Mouse (Mus musculus) urinary bladder, postnatal 36 days (tissue): ENCODE measurements around the gene Btbd11.
A peak's percentile ranks its signal among the peaks of the same experiment; 100 is the strongest.

Experiments used
- DNase-seq, 2 experiments: peaks; one replicate each; pipeline ENCODE4 v3.0.0; 2022; ENCODE audit warnings: low spot score in 2 of 2, mixed read lengths in 1 of 2

Btbd11 gene

GRCm38 (mm10) chr10:85475642-85476345, 89.2 kb downstream of the Btbd11 start:
- no peak for DNase-seq

- DNase-seq: no peak
Measured at GRCm38 (mm10) chr10:85479959-85480625, 93.5 kb downstream of the Btbd11 start.

GRCm38 (mm10) chr10:85481106-85481505, 94.5 kb downstream of the Btbd11 start:
- peak in 1 of 2 experiments; percentile 13 for DNase-seq

DNA sequence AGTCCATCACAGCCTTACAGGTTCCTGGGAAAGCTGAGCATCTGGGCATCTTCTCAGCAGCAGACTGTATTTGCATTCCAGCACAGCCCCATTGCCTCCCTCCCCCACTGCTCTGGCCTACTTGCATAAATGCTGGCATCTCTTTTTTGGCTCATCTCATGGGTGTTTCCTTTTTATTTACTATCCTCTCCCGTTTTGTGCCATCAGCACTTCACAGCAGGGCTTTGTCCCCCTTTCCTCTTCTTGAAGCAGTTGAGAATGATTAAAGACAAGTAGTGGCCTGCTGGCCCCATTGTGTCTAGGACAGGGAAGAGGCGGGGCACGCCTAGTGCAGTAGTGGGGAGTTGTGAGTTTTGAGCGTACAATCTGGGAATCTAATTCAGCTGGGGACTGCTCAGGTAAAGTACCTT, 95.5 kb downstream of the Btbd11 start:
- DNase-seq: no peak

DNA sequence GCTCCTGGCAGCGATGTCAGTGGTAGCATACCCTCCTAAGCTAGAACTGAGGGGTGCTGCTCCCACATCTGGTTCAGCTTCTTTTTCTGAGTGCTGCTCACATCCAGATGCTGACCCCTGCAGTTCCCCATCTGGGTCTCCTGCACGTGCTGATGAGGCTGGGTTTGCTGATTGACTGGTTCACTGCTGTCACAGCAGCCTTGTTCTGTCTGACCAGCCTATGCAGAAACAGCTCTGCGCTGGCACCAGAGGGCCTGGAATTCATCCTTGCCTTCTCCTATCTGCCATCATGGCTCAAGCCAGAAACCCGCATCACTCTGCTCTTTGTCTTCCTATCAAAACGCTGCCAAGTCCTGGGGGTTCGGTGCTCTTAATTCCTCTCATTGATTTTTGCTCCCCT, 95.9 kb downstream of the Btbd11 start:
- no peak for DNase-seq

DNA sequence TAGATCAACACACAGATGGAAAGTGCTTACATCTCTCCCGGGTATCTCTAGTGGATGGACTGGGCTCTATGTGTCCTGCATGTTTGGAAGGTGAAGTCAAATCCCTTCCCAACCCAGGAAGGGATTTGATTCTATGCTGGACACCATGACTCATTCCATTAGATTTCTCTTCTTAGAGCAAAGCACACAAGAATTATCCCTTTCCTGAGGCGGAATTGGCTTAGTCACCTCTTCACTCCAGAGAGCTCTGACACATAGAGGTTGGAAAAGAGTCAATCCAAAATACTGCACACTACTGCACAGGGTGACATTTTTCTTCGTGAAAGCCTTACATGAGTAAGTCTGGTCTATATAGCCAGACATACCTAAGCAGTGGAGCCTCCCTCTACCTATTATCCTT, 99.8 kb downstream of the Btbd11 start:
- DNase-seq: no peak

DNA sequence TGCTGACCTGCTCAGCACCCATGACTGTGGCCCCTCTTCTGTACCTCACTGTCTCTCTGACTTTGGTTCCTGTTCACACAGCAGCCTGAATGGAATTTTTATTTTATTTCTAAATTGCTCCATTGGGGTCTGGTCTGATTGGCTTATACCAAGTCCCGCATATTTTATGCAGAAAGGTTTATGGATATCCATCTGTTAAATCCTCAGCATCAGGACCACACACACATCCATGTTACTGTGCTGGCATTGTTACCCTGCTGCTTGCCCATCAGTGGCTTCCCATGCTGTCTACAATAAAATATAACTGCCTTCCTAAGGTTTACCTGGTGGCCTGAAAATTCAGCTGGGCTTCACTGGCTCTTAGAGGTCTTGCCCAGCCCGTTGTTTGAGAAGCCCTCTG, 106.0 kb downstream of the Btbd11 start:
- DNase-seq: no peak

GRCm38 (mm10) chr10:85496358-85496757, 109.7 kb downstream of the Btbd11 start:
- DNase-seq: no peak

DNA sequence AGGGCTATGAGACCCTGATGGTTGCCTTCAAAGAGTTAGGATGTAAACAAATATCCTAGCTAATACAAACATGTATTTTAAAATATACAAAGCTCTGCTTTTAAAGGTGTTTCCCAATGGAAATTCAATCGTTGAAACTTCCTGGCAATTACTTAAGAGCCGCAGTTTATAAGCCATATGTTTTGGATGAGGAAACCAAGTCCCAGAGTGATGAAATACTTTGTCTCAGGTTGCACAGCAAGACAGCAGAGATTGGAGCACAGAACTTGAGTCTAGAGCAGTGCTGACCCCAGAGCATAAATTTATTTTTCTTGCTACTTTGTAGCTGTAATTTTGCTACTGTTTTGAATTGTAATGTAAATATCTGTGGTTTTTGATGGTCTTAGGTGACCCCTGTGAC, 110.4 kb downstream of the Btbd11 start:
- no peak for DNase-seq

DNA sequence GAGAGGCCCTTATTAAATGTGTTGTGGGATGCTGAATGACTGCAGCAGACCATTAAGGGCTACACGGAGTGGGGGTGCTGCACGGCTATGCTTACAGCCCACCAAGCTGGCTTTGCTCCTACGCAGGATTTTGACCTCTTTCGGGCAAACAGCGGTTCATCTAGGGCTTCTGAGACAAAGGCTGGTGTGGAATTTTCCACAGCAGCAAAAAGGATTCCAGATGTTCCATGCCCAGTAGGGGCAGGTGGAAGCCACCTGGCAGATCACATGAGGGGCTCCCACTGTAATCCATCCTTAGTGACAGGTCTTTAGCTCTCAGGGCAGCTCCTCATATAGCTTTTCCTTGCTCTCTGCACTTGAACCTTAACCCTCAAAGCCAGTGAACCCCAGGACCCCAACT, 111.3 kb downstream of the Btbd11 start:
- no peak for DNase-seq

GRCm38 (mm10) chr10:85500573-85501155, 114.0 kb downstream of the Btbd11 start:
- DNase-seq: no peak

DNA sequence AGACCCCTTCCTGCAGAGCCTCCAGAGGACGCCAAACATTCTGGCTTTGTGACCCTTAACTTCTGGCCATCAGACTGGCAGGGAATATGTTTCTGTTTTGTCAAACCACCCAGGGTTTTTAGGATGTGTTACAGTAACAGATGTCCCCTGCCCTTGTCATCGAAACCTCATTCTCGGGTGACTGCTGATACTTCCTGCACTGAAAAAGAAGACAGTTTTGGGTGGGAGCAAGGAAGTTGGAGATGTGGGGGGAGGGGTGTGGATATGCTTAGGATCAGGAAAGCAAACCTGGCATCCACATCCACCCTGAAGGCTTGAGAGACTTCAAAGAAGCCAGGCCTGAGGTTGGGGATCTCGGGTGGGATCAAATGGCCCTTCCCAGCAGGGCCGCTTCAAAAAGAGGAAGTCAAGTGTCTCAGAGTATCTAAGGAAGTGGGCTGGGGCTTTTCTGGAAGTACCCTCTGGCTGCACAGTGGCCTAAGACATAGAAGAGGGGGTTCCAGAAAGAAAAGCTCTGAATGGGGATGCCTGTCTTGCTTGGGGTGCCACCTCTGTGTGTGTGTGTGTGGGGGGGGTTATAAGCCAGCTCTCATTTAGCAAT, 115.5 kb downstream of the Btbd11 start:
- DNase-seq: no peak

- DNase-seq: no peak
Measured at GRCm38 (mm10) chr10:85502656-85503055, 116.0 kb downstream of the Btbd11 start.

DNA sequence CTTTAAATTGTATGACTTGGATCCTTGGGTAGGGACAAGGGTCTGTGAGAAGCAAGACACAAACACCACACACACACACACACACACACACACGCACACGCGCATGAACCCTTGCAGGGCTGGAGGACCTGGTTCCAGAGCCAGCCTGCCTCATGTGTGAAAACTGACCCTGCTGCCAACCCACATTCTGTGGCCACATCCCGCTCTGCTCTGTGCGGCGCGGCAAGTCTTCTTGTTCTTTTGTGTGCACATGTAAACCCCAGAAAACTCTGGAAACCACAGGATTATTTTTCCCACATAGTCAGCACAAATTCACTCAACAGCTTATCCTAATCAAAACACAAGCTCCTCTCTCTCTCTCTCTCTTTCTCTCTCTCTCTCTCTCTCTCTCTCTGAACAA, 116.8 kb downstream of the Btbd11 start:
- no peak for DNase-seq

- no peak for DNase-seq
Measured at GRCm38 (mm10) chr10:85507270-85508050, 120.8 kb downstream of the Btbd11 start.

DNA sequence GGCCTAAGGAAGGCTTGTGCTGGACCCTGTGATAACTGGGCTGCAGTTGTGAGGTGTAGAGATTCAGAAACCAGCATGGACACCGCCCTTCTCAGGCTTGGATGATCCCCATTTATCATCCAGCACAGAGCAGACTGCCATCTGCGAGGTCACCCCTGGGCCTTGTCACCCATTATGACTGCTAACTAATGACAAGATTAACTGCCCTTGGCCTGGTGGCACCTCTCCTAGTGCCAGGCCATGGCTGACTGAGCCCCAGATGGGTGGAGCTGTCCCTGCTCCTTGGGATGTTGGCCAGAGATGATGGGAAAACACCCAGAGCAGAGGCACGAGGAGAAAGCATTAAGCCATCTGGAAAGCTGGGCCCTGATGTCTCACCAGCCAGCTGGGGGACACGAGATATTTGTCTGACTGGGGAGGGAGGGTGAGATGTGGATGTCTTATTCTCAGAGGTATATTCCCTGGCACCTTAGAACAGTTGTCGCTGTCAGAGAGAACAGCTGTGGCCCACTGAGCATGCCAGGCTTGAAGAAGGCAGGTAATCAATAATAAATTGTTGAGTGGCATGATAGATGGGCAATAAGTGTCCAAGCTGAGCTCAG, 121.7 kb downstream of the Btbd11 start:
- no peak for DNase-seq

- no peak for DNase-seq
Measured at GRCm38 (mm10) chr10:85509000-85509399, 122.4 kb downstream of the Btbd11 start.

GRCm38 (mm10) chr10:85510329-85510728, 123.7 kb downstream of the Btbd11 start:
- no peak for DNase-seq

GRCm38 (mm10) chr10:85512808-85513207, 126.2 kb downstream of the Btbd11 start:
- no peak for DNase-seq

DNA sequence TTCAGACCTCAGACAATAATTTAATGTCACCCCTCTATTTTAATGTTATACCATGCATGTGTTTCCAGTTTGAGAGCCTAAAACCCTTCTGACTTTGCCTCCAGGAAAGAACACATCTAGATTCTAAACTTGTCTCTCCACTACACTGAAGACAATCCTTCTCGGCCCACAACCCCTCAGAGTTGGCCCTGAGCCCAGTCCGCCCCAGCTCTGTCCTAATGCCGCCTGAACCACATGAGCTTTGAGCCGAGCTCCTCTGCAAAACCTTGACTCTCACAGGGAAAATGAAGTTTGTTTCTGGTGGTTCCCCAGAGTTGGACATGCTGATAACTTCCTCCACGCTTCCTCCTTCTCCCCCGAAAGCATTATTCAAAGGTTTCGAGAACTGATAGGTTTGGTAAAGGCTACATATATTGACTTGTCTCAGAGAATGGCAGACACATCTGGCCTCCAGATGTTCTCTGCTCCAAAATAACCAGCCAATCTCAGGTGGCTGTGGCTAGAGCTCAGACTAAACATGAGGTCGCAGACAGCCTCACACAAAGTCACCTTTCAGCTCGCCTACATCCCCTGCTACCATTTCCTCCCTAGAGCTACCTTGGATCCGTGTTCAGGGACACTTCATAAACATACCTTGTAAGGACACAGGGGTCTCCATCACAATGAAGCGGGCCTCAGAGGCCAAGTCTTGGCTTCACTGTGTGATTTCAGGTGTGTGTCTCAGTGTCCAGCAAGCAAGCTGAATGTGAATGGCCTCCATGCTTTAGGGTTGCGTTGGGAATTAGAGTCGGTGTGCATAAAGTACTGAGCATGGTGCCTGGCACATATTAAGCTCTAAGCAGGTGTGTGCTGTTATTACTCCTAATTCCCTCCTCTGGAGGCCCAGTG, 130.9 kb downstream of the Btbd11 start:
- no peak for DNase-seq

- no peak for DNase-seq
Measured at GRCm38 (mm10) chr10:85518111-85518409, 131.4 kb downstream of the Btbd11 start.
